Mouse (Mus musculus) cerebellum, adult (tissue): Measurements from ENCODE around the gene Fdxacb1.

Experiments used
- ATAC-seq: cut with Nextera tagmentation; 2 replicates; pipeline ENCODE4 v1.9.2; 2017; ENCODE audit warnings: mild to moderate bottlenecking, moderate library complexity, mixed read lengths; ENCODE audit not compliant: insufficient number of reproducible peaks, low FRiP score, low TSS enrichment

Fdxacb1 gene

DNA sequence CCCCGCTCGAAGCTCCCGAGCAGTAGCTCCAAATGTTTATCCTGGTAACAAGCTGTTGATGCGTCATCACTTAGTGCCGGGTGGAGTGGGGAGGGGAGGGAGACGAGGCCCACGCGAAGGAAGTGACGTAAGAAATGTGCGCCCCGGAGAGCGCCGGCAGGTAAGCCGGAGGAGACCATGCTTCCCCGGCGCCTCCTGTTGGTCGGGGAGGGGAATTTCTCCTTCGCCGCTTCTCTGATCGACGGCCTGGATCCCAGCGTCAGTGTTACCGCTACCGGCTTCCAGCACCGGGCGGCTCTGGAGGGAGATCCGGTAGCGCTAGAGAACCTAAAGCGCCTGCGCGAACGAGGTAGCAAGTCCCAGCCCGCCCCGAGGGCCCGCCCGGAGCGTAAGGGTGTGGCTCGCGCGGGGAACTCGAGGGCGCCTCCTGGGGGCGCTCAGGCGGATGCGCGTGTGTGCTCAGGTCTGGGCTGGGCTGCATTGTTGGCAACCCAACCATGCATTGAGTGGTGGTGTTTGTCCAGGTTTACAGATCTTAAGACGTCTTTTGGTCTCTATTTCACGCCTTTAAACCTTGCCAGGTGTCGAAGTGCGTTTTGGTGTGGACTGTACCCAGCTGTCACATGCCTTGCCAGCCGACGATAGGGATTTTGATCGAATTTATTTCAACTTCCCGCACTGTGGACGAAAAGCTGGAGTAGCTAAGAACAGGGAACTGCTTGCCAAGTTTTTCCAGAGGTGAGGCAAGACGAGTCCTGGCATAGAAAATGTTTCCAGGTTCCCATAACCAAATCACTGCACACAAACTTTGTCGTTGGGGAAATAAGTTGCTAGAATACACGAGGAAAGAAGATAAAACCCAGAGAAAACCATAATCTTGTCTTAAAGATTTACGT is at the start of gene Fdxacb1:
Gene Fdxacb1 (plus strand): TSS at position 130 of the 896 bp plus-strand sequence.
- peak; percentile 90 for ATAC-seq

DNA sequence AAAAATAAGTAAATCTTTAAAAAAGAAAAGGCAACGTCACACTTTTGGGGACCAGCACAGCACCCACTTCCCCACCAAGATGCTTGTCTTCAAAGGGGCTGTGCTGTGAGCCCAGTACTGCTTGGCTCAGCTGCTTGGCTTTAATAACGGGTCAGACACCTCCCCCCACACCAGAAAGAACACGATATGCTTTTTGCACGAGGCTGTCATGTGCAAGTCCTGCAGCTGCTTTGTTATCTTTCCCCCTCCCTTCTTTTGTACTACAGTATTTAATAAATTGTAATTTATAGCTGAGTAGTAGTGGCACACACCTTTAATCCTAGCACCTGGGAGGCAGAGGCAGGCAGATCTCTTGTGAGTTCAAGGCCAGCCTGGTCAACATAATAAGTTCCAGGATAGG is 49.2 kb upstream of the Fdxacb1 start:
- ATAC-seq, result no peak

DNA sequence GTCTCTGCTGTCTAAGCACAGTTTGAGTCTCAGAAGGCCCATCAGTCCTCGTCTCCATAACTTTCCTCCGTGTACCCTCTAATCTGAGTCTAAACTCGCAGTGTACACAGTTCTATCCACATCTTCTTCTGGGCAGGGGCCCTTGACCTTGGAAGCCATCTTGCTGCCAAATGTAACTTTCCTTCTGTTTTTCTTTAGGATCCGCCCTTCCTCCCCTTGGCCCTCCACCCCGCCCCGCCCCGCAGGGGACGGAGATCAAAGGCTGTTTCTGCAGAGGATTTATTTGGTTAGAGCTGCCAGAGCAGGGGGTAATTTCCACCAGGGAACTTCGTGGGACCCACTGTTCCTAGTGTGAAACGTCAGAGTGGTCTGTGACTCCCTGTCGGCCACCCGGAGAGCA is 47.0 kb upstream of the Fdxacb1 start:
- ATAC-seq, result no peak

DNA sequence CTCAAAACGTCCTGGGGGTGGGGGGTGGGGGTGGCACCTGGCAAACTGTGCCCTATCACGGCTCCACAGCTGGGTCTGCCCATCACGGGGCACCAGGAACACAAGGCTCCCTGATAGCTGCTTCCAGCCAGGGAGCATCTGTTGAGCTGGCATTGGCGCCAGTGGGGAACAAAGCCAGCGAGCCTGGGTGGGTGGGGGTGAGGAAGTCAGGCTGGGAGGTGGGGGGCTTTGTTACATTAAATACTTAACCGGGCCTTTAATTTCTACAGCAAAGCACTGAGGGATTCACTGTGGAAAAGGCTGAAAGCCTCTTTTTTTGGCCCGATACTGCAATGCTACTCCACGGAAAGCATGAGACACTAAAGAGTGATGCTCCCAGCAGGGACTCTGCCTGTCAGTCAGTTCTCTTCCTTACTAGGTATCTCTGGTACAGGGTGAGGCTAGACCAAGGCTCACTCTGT is 45.6 kb upstream of the Fdxacb1 start:
- no peak for ATAC-seq

DNA sequence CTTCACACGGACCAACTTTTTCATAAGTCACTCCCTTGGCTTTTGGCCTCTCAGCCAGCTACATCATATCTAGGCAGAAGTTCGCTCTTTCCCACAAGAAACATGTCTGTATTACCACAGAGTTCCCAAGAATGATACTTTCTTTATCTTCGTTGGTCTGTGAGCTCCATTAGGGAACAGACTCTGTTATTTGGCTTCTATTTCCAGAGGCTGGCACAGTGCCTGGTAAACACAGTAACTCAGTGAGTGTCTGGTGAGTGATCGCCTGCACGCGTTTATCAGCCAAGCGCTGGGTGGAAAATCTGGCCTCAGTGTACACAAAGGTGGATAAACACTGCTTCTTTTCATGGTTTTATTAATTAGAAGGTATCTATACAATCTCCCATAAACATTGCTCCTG is 44.6 kb upstream of the Fdxacb1 start:
- no peak for ATAC-seq

DNA sequence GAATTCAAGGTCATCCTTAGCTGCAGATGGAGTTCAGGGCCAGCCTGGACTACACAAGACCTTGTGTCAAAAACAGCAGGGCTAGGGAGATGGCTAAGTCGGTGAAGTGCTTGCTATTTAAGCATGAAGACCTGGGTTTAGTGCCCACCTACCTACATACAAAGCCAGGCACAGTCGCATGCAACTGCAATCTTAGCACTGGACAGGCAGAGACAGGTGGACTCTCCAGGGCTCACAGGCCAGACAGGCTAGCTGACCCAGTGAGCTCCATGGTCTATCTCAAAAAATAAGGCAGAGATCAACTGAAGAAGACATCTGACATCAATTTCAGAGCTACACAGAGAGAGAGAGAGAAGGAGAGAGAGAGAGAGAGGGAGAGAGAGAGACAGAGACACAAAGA is 43.9 kb upstream of the Fdxacb1 start:
- no peak for ATAC-seq

DNA sequence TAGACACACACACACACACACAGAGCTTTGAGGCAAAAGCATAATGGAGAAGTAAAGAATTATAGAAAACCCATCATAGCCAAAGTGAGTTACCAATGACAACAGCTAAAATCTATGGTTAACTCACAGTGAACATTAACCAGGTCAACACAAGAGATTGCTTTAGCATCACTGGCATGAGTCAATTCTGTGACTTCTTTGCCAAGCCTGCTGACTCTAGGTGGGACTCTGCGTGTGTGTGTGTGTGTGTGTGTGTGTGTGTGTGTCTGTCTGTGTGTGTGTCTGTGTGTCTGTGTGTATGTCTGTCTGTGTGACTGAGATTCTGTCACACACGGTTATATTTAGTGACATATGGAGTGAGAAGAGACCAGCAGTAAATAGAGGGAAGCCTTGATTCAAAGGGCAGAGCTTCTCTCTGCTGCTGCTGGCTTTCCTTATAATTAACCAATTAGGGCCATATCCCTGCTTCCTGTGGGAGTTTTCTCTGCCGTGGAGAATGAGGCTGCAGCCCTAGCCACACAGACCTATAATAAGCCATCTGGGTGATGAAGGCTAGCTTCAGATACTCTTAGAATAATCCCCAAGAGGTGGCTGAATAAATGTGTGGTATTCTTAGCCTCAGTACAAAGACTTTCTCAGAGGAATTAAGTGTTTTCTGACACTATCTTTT is 43.2 kb upstream of the Fdxacb1 start:
- ATAC-seq, result no peak

DNA sequence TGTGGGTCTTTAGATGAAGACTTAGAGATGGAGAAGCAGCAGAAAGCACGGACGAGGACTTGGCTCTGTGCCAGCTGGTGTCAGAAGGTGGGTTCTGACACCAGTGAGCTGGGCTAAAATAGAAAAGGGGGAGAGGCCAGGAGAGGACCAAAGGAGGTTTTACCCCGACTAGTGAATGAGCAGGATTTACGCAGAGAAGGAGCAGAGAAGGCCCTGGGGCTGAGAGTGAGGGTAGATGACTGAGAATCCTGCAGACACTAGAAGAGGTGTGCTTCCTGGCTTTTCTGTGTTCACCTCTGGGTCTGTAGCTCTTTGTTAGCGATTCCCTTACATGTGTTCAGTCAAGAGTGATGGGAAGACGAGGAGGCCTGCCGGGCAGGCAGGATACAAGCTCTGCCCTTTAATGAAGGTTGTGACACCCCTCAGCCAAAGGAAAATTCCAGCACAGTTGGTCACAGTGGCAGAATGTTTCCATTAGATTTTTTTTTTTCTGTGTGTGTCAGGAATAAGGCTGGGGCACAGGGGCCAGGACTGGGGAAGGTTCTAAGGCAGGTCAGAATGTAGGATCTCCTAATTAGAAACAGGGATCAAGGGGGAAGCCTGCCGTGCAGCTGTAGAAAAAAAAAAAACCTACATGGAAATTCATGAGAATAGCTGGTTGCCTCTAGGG is 42.0 kb upstream of the Fdxacb1 start:
- 0 out of 2 replicates have a peak, but pooled peaks have one; percentile 21 for ATAC-seq

DNA sequence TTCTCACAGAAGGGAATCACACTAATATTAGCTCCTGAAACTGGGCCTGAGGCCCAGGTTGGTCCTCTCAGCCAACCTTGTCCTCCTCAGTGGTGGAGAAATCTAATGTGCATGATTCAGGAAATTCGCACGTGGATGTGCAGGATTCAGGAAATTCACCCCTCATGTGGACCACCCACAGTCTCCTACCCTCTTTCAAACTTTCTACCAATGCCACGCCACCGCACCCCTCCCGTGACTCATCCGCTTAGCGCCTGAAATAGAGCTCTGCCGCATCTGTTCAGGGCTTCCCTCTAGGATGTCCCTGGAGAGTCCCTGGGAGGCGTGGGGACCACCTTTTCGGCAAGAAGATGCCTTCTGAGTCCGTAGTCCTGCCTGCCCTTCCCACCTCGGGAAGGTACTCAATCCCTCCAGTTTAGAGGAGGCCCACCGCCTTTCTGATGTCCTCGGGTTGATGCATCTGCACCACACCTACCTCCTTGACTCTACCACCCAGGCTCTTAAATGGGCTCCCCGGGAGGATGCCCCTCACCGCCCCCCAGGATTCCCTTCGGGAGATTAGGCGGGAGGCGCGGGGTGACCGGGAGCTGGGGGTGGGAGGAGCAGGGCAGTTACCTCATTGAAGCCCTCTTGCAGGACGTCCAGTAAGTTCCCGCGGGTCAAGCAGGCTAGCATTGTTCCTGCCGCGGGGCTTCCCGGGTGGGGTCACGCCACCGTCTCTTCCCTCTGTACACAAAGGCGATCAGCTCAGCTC is 40.7 kb upstream of the Fdxacb1 start:
- ATAC-seq, result peak; percentile 37; the same call in 1 of the 2 replicates

DNA sequence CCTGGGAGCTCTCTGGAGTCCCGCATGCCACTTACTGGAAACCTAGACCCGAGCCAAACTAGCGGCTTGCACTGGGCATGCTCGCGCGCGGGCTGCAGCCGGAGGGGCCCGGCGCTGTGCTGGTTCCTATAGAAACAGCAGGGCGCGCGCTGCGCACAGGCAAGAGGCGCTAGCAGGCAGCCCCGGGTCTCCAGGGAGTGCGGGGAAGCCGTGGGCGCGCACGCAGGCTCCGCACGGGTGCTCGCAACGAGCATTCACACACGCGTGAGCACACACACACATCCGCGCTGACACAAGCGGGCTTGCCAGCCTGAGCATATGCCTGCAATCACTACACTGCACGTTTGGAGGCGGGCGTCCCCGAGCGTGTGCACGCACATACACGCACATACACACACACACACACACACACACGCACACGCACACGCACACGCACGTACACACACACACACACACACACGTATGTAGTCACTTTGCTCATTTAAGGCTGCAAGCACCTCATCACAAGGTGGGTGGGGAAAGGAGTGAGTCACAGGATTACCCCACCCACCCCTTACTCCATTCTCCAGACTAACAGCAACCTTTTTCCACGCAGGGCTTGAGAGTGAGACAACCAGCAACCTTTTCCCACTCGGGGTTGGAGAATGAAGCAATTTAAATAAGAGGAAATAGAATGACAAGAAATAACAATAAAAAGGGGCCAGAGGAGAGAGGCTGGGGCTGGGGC is 39.9 kb upstream of the Fdxacb1 start:
- ATAC-seq, result peak; percentile 71

DNA sequence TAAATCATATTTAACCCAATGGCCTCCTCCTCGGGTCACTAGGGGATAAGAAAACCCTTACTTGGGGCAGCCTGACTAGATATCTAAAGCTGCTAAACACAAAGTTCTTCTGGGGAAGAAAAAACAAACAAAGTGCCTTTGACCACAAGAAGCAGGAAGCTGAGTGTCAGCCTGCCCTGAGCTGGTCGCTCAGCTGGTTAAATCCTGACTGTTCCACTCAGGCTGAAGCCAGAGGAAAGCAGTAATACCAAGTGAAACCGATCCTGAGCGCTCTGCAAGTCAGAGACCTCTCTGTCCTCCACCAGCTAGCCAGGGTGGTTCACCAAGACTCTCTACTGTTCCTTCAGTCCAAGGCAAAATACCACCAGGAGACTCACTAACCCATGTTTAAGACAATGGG is 38.4 kb upstream of the Fdxacb1 start:
- ATAC-seq, result no peak

DNA sequence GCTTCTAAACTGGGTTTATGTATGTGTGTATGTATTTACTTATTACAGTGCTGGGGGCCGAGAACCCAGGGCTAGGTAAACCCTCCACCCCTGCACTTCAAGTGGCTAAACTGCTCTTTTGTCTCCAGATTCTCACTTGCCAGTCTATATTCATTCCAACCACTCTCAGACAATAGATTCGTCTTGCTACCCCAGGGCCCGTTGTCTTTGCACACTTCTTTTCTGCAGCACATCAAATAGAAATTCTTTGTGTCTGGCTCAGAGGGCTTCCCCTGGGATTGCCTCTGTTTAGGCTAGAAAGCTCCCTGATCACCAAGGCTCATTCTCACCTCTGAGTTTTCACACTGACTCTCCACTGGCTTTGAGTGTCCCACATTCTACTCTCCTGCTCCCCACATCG is 35.5 kb upstream of the Fdxacb1 start:
- no peak for ATAC-seq

DNA sequence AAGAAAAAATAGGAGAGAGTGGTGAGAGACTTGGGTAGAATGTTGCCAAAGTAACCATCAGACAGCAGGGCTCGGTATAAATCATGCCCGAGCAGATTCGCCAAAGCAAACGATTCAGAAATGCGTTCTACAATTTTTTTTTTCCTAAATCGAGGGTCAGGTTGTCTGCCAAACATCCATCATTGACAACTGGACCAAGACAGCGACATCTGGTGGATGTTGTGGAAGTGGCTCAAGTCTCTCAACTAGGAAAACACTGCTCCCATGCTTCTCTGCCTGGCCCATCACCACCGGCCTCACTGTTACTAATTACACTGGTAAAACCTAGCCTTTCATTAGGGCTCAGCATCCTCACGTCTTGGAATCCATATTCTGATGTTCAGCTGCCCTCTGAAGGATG is 33.0 kb upstream of the Fdxacb1 start:
- ATAC-seq, result no peak

DNA sequence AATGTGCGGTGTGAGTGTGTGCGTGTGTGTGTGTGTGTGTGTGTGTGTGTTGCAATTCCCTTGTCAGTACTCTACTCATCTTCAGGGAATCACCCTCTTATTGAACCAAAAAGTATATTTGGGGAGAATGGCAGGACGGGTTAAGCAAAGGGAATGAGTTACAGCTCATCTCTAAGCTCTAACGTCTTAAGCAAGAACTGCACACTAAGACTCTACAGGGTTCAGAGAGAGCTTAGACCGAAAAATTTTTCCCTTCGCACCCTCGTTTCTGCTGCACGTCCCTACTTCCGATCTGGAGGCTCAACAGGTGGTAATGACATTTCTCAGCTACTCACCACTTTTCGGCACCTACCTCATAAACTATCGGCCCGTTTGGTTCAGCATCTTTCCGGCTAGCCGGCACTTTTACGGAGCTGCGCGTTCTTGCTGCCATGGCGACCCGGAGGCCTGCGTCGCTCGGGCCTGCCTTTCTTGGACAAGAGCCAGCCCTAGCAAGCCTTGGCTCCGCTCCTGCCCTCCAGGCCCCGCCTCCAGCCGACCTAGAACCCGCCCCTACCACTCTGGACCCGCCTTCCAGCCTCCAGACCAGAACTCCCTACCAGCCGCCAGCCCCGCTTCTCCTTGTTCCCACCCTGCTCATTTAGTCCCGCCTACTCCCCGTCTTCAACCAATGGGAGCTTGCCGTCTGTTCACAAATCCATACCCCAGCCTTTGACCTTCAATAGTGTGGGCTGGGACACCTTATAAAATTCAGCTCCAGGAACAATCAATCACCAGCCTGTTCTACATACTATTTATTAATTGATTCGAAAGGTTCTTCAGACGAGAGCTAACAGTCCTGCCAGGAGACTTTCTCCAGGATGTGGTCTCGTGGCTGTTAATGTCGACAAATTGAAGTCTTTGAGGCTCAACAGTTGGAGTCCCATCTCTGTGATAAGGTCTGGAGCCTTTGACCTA is 28.8 kb upstream of the Fdxacb1 start, which contains the start of gene Dixdc1:
Gene Dixdc1 (minus strand): TSS at position 604 of the 957 bp plus-strand sequence.
- peak; percentile 85 for ATAC-seq

DNA sequence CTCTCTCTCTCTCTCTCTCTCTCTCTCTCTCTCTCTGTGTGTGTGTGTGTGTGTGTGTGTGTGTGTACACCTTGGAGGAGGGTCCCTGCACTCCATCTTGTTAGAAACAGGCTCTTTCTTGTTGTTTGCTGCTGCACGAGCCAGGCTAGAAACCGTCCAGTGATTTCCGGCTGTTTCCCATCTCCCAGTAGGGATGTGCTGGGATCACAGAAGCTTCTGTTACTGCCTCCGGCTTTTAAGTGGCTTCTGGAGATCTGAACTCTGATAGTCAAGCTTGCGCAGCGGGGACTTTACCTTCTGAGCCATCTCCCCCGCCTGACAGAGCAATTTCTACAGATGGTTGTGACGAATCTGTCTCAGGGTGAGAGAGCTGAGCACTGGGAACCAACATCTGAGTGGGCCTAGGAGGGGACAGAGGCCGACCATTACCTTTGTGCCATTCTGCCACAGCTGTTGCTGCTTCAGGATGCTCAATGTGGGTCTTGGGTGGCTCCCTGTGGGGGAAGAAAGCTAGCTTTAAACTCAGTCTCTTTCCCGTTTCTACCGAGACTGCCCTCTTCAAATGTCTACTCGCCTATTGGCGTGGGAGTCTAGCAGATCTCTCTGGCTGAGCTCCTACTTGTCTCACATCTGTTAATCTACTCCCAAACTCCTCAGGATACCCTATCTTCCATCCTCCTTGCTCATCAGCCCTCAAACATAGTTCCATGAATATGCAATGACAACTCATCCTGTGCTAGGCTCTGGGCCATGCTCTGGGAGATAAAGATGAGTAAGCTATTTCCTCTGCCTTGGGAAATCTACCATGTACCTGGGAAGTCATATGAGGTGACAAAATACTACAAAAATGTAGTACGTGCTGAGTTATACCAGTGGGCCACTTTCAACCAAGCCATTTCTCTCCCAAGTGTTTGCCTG is 26.9 kb upstream of the Fdxacb1 start:
- no peak for ATAC-seq

DNA sequence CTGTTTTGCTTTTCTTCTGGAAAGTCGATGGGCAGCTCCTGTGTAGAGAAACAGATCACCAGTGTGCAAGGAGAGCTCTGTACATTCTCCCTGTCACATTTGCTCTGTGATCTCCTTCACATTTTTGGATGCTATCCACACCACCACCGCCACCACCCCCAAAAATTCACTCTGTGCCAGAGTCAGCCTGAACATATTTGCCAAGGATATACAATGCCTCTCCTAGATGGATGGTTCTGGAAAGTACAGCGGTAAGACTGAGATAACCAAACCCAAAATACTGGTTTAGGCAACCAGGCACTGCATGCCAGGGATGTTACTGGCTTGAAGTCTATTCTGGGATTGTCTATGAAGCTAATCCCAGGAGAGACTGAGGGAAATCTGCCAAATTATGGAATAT is 25.8 kb upstream of the Fdxacb1 start:
- no peak for ATAC-seq

DNA sequence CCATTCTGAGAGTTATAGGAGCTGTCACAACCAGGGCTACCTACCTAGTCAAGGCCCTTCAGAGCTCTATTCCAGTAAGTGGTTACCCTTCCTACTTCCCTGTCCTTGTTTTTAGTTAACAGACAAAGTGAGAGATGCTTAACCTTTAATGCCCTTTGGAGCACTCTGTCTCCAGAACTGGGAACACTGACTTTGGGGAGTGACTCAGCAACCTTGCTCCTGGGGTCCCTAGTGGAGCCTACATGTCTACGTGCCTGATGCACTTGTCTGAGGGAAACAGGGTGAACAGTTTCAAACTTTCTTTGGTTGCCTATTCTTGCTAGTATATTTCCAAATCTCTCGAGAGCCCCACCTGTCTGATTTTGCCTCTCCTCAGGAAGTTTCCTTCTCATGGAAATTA is 25.3 kb upstream of the Fdxacb1 start:
- no peak for ATAC-seq
